Mouse (Mus musculus) midbrain, postnatal 0 days (tissue): ENCODE results near the gene Gm49380. TPM values are rescaled to one million over a fixed set of nuclear protein-coding genes. Genes with fewer than 3 reads are reported as not detected.

Experiments
- ATAC-seq: fragments of 200-750 bp; cut with Nextera tagmentation; 2 replicates; pipeline ENCODE4 v1.8.0; 2017; ENCODE audit warnings: moderate number of reproducible peaks, mild to moderate bottlenecking, moderate TSS enrichment, moderate library complexity; ENCODE audit not compliant: low FRiP score
- DNase-seq: peaks from one replicate; pipeline ENCODE4 v3.0.0-alpha.2; 2015; ENCODE audit warnings: low spot score
- H3K27ac ChIP-seq: fragments of 300-500 bp; sonication (generic); 2 replicates; pipeline ENCODE4 v1.5.1; 2014; ENCODE audit warnings: low read depth, mild to moderate bottlenecking, low read length, mixed read lengths
- H3K27me3 ChIP-seq: fragments of 300-500 bp; sonication (generic); 2 replicates; pipeline ENCODE4 v1.6.1; 2014; ENCODE audit warnings: low read length, control low read depth, mixed read lengths; ENCODE audit not compliant: insufficient read depth
- H3K36me3 ChIP-seq: fragments of 300-500 bp; sonication (generic); 2 replicates; pipeline ENCODE4 v1.6.1; 2014; ENCODE audit warnings: low read length, control low read depth, mixed read lengths; ENCODE audit not compliant: insufficient read depth
- H3K4me1 ChIP-seq: fragments of 300-500 bp; sonication (generic); 2 replicates; pipeline ENCODE4 v1.6.1; 2014; ENCODE audit warnings: mild to moderate bottlenecking, control low read depth, antibody characterized with exemption, low read length, mixed read lengths; ENCODE audit not compliant: insufficient read depth
- H3K4me2 ChIP-seq: fragments of 300-500 bp; sonication (generic); 2 replicates; pipeline ENCODE4 v1.6.1; 2014; ENCODE audit warnings: low read depth, mild to moderate bottlenecking, low read length, mixed read lengths; ENCODE audit not compliant: poor library complexity, severe bottlenecking
- H3K4me3 ChIP-seq: fragments of 300-500 bp; sonication (generic); 2 replicates; pipeline ENCODE4 v1.5.1; 2014; ENCODE audit warnings: low read depth, mild to moderate bottlenecking, low read length, moderate library complexity
- H3K9ac ChIP-seq: fragments of 300-500 bp; sonication (generic); replicated peaks from 2 replicates; pipeline ENCODE4 v1.6.1; 2014; ENCODE audit warnings: mild to moderate bottlenecking, low read length, moderate library complexity, mixed read lengths; ENCODE audit not compliant: poor library complexity, severe bottlenecking
- H3K9me3 ChIP-seq: fragments of 300-500 bp; sonication (generic); 2 replicates; pipeline ENCODE4 v1.6.1; 2016; ENCODE audit warnings: low read length, control low read depth
- CTCF ChIP-seq: IDR thresholded peaks from 2 replicates; pipeline ENCODE4 v1.5.1; 2016; ENCODE audit warnings: antibody characterized with exemption, mild to moderate bottlenecking
- WGBS: fragments of 180-500 bp; shearing (Covaris S2); extraction: QIAGEN DNeasy Blood & Tissue Kit; methylation state at CpG from one replicate; pipeline ENCODE4 v1.1.7; 2014; 5-methylcytosine and 5-hydroxymethylcytosine counted together
- polyA plus RNA-seq: library from polyadenylated mRNA; unstranded; fragments of >200 nt; fragmentation: Nextera tagmentation; extraction: Ambion mirVana; gene quantifications from 2 replicates; pipeline ENCODE4 v1.2.1, GENCODE M21; 2015
- total RNA-seq: library from RNA; depleted of rRNA; stranded (reverse); fragments of >200 nt; gene quantifications from 2 replicates; pipeline ENCODE4 v1.2.3, GENCODE M21; 2014

Gm49380 gene
- total and polyA plus RNA-seq, 2 experiments from 2014 or later: 0.07 TPM; not detected in 1

DNA sequence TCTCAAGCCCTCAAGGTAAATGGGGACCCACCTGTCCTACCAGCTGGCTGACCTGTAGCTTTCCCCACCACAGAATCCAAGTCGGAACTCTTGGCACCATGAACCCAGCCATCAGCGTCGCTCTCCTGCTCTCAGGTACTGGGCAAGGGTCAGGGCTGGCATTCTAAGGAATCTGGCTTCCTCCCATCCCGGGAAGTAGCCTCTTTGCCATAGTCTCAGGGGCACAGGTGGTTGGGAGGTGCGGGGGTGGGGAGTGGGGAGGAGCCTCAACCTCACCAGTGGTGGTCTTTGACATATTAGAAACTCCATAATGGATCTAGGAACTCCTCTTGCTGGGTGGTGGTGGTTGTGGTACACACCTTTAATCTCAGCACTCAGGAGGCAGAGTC is 67.4 kb downstream of the Gm49380 start:
- ATAC-seq: no peak
- DNase-seq: no peak
- no peak for TF ChIP-seq CTCF
- Histone ChIP-seq H3K4me2 (no peak overlapping the region), H3K9ac (no peak overlapping the region), H3K9me3 (no peaks in the 10 kb centered on the region), H3K27me3 (peaks cover 12% of the 10 kb centered on the region), H3K36me3 (no peaks in the 10 kb centered on the region), H3K27ac (no peak overlapping the region), H3K4me1 (peaks cover 4% of the 10 kb centered on the region; the same call in 1 of the 2 replicates), H3K4me3 (no peak overlapping the region)
- 88% methylated on average over 5 of the region's 5 CpGs for WGBS

DNA sequence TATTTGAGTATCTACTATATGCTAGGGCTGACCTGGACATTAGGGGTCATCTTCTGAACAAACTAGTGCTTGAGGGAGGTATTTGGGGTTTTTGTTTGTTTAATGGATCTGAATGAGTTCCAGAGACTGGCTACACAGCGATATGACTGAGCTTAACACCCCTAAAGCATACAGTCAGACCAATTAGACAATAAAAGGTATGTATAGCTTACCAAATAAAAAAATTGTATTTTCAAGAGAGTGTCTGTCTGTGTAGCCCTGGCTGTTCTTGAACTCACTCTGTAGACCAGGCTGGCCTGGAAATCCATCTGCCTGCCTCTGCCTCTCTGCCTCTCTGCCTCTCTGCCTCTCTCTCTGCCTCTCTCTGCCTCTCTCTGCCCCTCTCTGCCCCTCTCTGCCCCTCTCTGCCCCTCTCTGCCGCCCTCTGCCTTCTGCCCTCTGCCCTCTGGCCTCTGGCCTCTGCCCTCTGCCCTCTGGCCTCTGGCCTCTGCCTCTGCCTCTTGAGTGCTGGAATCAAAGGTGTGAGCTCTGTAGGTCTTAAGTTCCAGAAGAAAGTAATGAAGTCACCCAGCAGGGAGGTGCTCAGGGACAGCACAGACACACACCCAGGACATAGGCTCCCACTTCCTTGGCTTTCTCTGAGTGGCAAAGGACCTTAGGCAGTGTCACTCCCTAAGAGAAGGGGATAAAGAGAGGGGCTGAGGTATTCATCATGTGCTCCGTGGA is 68.0 kb downstream of the Gm49380 start:
- DNase-seq: no peak
- no peak for TF ChIP-seq CTCF
- ATAC-seq: no peak
- Histone ChIP-seq H3K36me3 (no peaks in the 10 kb centered on the region), H3K27me3 (peaks cover 12% of the 10 kb centered on the region), H3K4me1 (peaks cover 4% of the 10 kb centered on the region; the same call in 1 of the 2 replicates), H3K27ac (no peak overlapping the region), H3K4me2 (no peak overlapping the region), H3K9me3 (no peaks in the 10 kb centered on the region), H3K4me3 (no peak overlapping the region), H3K9ac (no peak overlapping the region)
- WGBS: 70% methylated on average over 3 of the region's 3 CpGs

DNA sequence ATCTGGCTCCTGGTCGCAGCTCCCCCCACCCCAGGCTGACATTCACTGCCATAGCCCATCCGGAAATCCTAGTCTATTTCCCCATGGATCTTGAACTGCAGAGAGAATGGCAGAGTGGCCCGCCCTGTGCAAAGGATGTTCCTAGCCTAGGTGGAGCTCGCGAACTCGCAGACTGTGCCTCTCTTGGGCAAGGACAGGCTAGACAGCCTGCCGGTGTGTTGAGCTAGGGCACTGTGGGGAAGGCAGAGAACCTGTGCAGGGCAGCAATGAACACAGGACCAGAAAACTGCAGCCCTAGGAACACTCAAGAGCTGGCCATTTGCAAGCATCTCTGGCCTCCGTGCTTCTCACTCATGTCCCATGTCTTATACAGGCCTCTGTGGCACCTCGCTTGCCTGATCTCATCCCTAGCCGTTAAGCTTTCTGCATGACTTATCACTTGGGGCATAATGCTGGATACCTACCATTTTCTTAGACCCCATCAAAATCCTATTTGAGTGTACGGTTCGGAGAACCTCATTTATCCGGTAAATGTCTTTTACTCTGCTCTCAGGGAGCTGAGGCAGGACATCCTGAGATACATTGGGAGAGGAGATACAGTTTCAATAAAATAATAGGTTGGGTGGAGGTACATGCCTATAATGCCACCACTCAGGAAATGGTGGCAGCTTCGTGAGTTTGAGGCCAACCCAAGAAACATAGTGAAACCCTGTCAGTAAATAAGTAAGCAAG is 68.7 kb downstream of the Gm49380 start:
- DNase-seq: no peak
- no peak for TF ChIP-seq CTCF
- peak overlapping the region; percentile 45 for H3K4me3 ChIP-seq

DNA sequence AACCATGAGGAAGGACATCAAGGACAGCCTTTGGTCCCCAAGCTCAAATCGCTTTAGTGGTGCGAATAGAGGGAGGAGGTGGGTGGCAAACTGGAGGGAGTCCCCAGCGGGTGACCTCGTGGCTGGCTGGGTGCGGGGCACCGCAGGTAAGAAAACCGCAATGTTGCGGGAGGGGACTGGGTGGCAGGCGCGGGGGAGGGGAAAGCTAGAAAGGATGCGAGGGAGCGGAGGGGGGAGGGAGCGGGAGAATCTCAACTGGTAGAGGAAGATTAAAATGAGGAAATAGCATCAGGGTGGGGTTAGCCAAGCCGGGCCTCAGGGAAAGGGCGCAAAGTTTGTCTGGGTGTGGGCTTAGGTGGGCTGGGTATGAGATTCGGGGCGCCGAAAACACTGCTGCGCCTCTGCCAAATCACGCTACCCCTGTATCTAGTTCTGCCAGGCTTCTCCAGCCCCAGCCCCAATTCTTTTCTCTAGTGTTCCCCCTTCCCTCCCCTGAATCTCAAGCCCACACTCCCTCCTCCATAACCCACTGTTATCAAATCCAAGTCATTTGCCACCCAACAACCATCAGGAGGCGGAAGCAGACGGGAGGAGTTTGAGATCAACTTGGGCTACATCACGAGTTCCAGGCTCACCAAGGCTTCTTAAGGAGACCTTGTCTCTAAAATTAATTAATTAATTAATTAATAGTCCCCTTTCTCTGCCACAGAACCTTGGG is 69.4 kb downstream of the Gm49380 start:
- Histone ChIP-seq H3K36me3 (no peaks in the 10 kb centered on the region), H3K9me3 (no peaks in the 10 kb centered on the region), H3K27me3 (peaks cover 12% of the 10 kb centered on the region), H3K4me3 (peak overlapping the region; percentile 45), H3K4me2 (peak overlapping the region; percentile 78), H3K27ac (no peak overlapping the region), H3K9ac (peak overlapping the region; percentile 60), H3K4me1 (peaks cover 4% of the 10 kb centered on the region; the same call in 1 of the 2 replicates)
- no peak for TF ChIP-seq CTCF
- no peak for DNase-seq
- no peak; the same call in 1 of the 2 replicates for ATAC-seq
- WGBS: 6% methylated on average over 20 of the region's 23 CpGs

More for the DNA sequence above, 68.7 kb downstream of the Gm49380 start:
- Histone ChIP-seq H3K4me2 (peak overlapping the region; percentile 78), H3K9me3 (no peaks in the 10 kb centered on the region), H3K27ac (no peak overlapping the region), H3K9ac (0 out of 2 replicates have a peak overlapping the region, but pooled peaks have one; percentile 29), H3K4me1 (peaks cover 4% of the 10 kb centered on the region; the same call in 1 of the 2 replicates), H3K27me3 (peaks cover 12% of the 10 kb centered on the region), H3K36me3 (no peaks in the 10 kb centered on the region)
- 43% methylated on average over 14 of the region's 14 CpGs for WGBS
- ATAC-seq: no peak

DNA sequence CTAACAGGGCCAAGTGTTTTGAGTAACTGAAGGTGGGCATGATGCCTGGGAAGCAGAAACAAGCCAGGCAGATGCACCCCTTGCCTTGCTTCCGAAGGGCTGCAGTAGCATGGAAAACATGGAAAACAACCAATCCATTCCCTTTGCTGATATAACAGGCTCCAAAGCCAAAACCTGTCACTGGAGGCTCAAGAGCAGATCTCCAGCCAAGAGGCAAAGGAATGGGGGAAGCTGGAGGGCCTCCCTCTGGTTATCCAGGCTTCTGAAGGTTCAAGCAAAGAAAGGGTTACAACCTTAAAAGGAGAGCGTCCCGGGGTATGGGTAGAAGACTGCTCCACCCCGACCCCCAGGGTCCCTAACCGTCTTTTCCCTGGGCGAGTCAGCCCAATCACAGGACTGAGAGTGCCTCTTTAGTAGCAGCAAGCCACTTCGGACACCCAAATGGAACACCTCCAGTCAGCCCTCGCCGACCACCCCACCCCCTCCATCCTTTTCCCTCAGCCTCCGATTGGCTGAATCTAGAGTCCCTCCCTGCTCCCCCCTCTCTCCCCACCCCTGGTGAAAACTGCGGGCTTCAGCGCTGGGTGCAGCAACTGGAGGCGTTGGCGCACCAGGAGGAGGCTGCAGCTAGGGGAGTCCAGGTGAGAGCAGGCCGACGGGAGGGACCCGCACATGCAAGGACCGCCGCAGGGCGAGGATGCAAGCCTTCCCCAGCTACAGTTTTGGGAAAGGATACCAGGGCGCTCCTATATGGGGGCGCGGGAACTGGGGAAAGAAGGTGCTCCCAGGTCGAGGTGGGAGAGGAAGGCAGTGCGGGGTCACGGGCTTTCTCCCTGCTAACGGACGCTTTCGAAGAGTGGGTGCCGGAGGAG is 70.2 kb downstream of the Gm49380 start, which contains the start of gene Thy1:
Thy1 (plus strand) TSS at position 549 of the 872 bp plus-strand sequence.
- H3K9me3 ChIP-seq: no peaks in the 10 kb centered on the region
- DNase-seq (peak; percentile 79), ATAC-seq (peak; percentile 70; the same call in 1 of the 2 replicates)
- H3K4me3 ChIP-seq: peak within 1 kb of the TSS; percentile 45
- peak within 1 kb of the TSS; percentile 78 for H3K4me2 ChIP-seq
- H3K27ac ChIP-seq: no peak within 1 kb of the TSS
- peak; percentile 26; the same call in 1 of the 2 replicates for TF ChIP-seq CTCF
- WGBS: 2% methylated on average over 30 of the region's 30 CpGs
- H3K4me1 ChIP-seq: peaks cover 4% of the 10 kb centered on the region; the same call in 1 of the 2 replicates
- no peaks in the 10 kb centered on the region for H3K36me3 ChIP-seq
- H3K27me3 ChIP-seq: peaks cover 12% of the 10 kb centered on the region
- H3K9ac ChIP-seq: peak within 1 kb of the TSS; percentile 60
